Mouse (Mus musculus): Measurements from ENCODE around the gene Cst6. TPM values are rescaled to one million over a fixed set of nuclear protein-coding genes. Genes with fewer than 3 reads are reported as not detected.

Cst6 gene
- polyA plus RNA-seq, 1 experiment from 2014 or later: 6.3 TPM

DNA sequence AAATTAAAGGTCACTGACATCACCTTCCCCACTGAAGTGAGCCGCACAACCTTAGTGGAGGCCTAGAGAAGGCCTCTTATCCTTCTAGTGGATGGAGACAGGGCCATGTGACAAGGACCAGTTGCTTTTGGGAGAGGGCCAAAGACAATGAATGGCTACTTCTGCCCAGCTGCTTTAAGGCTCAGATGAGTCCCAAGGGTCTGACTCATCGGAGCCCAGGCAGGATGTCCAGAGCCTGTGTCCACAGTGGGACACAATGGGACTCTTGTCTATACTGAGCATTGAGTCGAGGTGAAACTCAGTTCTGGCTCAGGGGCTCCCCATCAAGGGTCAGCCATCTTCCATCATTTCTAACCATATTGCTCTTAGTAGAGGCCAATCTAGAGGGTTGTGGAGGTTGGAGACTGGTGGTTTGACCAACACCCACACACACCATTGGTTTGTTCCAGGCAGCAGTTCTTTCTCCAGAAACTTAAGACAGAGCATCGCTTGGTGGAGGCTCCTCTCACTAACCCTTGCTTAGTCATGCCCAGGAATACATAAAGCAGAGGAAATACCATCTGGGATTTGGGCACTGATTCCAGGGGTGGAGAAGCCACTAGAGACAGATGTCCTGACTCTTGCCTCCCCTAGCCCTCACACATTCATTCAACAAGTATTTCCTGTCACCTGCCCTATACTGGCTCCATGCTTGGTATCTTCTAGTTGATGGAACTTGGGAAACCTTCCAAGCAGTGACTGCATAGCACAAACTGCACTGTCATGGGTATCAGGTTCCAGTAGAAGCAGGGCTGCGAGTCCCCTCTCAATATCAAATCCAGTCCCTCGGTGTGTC, 3.9 kb downstream of the Cst6 start:
- Histone ChIP-seq H3K27me3 (peaks cover 9% of the 10 kb centered on the region; the same call in 1 of the 2 replicates), H3K9ac (no peak overlapping the region), H3K4me2 (no peak overlapping the region), H3K4me3 (no peak overlapping the region), H3K27ac (no peak overlapping the region), H3K36me3 (no peaks in the 10 kb centered on the region), H3K9me3 (no peaks in the 10 kb centered on the region), H3K4me1 (replicated peaks) (peaks cover 6% of the 10 kb centered on the region)
- 80% methylated on average over 6 of the region's 6 CpGs for WGBS
- no peak for ATAC-seq (ENCODE audit: low FRiP score)

DNA sequence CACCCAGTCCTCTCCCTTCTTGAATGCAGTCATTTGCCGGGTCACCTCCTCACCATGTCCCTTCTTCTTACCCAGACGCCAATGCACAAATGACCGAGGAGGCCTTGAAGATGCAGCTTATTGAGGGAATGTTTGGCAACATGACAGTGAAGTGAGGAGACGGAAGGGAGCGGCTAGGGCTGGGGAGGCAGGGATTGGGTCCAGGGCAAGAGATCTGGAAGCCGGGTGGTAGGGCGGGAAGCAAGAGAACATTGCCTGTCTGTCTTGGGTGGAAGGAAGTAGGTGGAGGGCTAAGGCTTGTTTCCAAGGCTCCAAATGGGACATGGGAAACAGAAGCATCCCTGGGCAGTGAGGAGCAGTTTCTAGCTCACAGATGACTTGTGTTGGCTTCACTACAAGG, 8.0 kb downstream of the Cst6 start:
- no peak overlapping the region for H3K4me3 ChIP-seq
- WGBS: 94% methylated on average over 7 of the region's 7 CpGs
- H3K36me3 ChIP-seq: no peaks in the 10 kb centered on the region
- H3K9ac ChIP-seq: no peak overlapping the region
- no peak for ATAC-seq (ENCODE audit: low FRiP score)
- H3K9me3 ChIP-seq: no peaks in the 10 kb centered on the region
- H3K27me3 ChIP-seq: 0 out of 2 replicates have a peak, but pooled peaks cover 3% of the 10 kb centered on the region
- H3K27ac ChIP-seq: no peak overlapping the region
- H3K4me2 ChIP-seq: no peak overlapping the region
- H3K4me1 ChIP-seq (replicated peaks): no peaks in the 10 kb centered on the region

DNA sequence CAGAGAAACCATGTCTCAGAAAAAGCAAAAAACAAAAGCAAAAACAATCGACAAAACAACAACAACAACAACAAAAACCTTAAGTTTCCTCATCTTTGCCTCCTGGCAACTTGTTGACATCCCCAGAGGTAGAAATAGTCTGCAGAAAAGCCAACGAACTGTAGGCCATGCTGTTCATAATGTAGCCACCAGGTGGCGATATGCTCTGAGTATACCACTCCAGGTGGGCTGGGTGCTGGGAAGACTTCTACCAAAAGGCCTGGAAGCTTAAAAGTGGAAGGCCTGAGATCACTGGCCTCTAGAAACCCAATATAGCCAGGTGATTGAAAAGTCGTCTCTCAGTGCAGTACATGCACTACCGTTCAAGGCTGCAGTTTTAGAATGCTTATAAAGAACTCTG, 11.4 kb downstream of the Cst6 start:
- WGBS: 20% methylated on average over 5 of the region's 5 CpGs
- H3K4me3 ChIP-seq: no peak overlapping the region
- no peak for ATAC-seq (ENCODE audit: low FRiP score)
- H3K4me2 ChIP-seq: no peak overlapping the region
- no peaks in the 10 kb centered on the region for H3K36me3 ChIP-seq
- no peak overlapping the region for H3K9ac ChIP-seq
- H3K27ac ChIP-seq: no peak overlapping the region
- 0 out of 2 replicates have a peak, but pooled peaks cover 3% of the 10 kb centered on the region for H3K27me3 ChIP-seq
- no peaks in the 10 kb centered on the region for H3K4me1 ChIP-seq (replicated peaks)
- no peaks in the 10 kb centered on the region for H3K9me3 ChIP-seq

DNA sequence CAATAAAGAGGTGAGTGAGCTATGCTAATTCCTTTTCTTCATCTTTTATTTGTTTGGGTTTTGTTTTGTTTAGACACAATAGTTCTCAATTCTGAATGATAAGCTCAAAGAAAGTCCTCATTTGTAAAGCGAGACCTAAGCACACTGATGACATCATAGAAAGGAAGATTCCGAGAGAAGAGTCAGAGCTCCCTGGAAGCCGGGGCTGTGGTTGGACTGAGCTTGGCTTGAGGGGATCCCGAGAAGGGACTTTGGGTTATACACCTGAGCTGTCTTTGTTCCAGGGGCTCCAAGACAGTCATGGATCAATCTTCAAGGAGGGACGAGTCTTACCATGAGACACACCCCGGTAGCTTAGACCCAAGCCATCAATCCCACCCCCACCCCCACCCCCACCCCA, 13.9 kb downstream of the Cst6 start, which contains the start of gene Catsper1:
Catsper1 (plus strand) TSS at position 301 of the 400 bp plus-strand sequence.
- Histone ChIP-seq H3K4me1 (replicated peaks) (no peaks in the 10 kb centered on the region), H3K4me3 (no peak within 1 kb of the TSS), H3K27ac (no peak within 1 kb of the TSS), H3K36me3 (no peaks in the 10 kb centered on the region), H3K4me2 (no peak within 1 kb of the TSS), H3K9me3 (no peaks in the 10 kb centered on the region), H3K27me3 (no peaks in the 10 kb centered on the region), H3K9ac (no peak within 1 kb of the TSS)
- 93% methylated on average over 6 of the region's 6 CpGs for WGBS
- no peak for ATAC-seq (ENCODE audit: low FRiP score)

GRCm38 (mm10) chr19:5334741-5335140, 14.6 kb downstream of the Cst6 start:
- Histone ChIP-seq H3K27ac (no peak overlapping the region), H3K9me3 (no peaks in the 10 kb centered on the region), H3K27me3 (no peaks in the 10 kb centered on the region), H3K9ac (no peak overlapping the region), H3K4me1 (replicated peaks) (no peaks in the 10 kb centered on the region), H3K4me3 (no peak overlapping the region), H3K4me2 (no peak overlapping the region), H3K36me3 (no peaks in the 10 kb centered on the region)
- no peak for ATAC-seq (ENCODE audit: low FRiP score)
- 82% methylated on average over 5 of the region's 5 CpGs for WGBS

- H3K4me2 ChIP-seq: no peak overlapping the region
- no peaks in the 10 kb centered on the region for H3K36me3 ChIP-seq
- no peak overlapping the region for H3K9ac ChIP-seq
- no peak overlapping the region for H3K27ac ChIP-seq
- no peaks in the 10 kb centered on the region for H3K9me3 ChIP-seq
- H3K4me1 ChIP-seq (replicated peaks): no peaks in the 10 kb centered on the region
- H3K4me3 ChIP-seq: no peak overlapping the region
- ATAC-seq (ENCODE audit: low FRiP score): no peak
- H3K27me3 ChIP-seq: no peaks in the 10 kb centered on the region
- 74% methylated on average over 19 of the region's 19 CpGs for WGBS
Measured at GRCm38 (mm10) chr19:5327970-5328369, 21.4 kb downstream of the Cst6 start.

DNA sequence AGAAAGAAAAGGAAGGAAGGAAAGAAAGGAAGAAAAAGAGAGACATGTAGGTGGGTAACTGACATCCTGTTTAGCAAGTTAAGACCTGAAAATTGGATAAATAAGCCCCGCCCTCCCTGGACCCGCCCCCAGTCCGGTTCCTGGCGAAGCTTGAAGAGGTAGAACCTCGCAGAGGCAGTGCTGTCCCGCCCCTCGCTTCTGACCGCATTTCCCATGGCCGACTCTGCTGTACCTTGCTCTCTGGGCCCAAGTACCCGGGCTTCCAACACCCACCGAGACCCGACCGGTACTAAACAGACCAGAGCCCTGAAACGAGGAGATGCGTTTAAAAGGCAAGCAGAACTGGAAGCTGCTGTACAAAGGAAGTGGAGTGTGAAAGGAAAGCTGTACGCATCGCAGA, 25.6 kb downstream of the Cst6 start:
- WGBS: 55% methylated on average over 17 of the region's 17 CpGs
- Histone ChIP-seq H3K27ac (no peak overlapping the region), H3K9ac (no peak overlapping the region), H3K36me3 (no peaks in the 10 kb centered on the region), H3K4me1 (replicated peaks) (no peaks in the 10 kb centered on the region), H3K27me3 (no peaks in the 10 kb centered on the region), H3K4me3 (no peak overlapping the region), H3K4me2 (no peak overlapping the region), H3K9me3 (no peaks in the 10 kb centered on the region)
- ATAC-seq (ENCODE audit: low FRiP score): no peak

DNA sequence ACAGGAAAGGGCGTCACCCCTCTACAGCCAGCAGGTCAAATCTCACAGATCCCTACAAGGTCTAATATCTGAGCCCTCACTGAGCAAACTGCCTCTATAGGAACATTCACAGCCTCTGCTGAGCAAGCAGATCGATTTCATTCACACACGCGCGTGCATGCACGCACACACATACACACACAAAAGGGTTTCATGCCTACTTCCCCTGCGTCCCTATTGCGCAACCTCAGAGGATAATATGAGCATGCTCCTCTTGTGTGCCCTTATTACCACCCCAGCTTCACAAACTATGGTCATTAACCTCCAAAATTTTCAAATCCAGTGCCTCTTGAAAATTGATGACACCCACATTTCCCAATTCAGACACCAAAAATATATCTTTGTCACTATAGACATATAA, 36.2 kb downstream of the Cst6 start:
- no peak overlapping the region for H3K27ac ChIP-seq
- WGBS: 89% methylated on average over 8 of the region's 8 CpGs
- no peak overlapping the region for H3K9ac ChIP-seq
- ATAC-seq (ENCODE audit: low FRiP score): no peak
- 0 out of 2 replicates have a peak, but pooled peaks cover 3% of the 10 kb centered on the region for H3K36me3 ChIP-seq
- H3K4me2 ChIP-seq: no peak overlapping the region
- H3K4me3 ChIP-seq: no peak overlapping the region
- no peaks in the 10 kb centered on the region for H3K4me1 ChIP-seq (replicated peaks)
- H3K27me3 ChIP-seq: no peaks in the 10 kb centered on the region
- H3K9me3 ChIP-seq: peaks cover 9% of the 10 kb centered on the region; the same call in 1 of the 2 replicates

- H3K9me3 ChIP-seq: no peaks in the 10 kb centered on the region; the same call in 1 of the 2 replicates
- H3K27me3 ChIP-seq: peaks cover 12% of the 10 kb centered on the region; the same call in 1 of the 2 replicates
- no peak overlapping the region for H3K4me3 ChIP-seq
- H3K36me3 ChIP-seq: peaks cover 43% of the 10 kb centered on the region
- no peak overlapping the region for H3K4me2 ChIP-seq
- 85% methylated on average over 7 of the region's 7 CpGs for WGBS
- H3K4me1 ChIP-seq (replicated peaks): no peaks in the 10 kb centered on the region
- no peak overlapping the region for H3K9ac ChIP-seq
- no peak overlapping the region for H3K27ac ChIP-seq
- ATAC-seq (ENCODE audit: low FRiP score): no peak
Measured at GRCm38 (mm10) chr19:5309025-5309424, 40.3 kb downstream of the Cst6 start.

DNA sequence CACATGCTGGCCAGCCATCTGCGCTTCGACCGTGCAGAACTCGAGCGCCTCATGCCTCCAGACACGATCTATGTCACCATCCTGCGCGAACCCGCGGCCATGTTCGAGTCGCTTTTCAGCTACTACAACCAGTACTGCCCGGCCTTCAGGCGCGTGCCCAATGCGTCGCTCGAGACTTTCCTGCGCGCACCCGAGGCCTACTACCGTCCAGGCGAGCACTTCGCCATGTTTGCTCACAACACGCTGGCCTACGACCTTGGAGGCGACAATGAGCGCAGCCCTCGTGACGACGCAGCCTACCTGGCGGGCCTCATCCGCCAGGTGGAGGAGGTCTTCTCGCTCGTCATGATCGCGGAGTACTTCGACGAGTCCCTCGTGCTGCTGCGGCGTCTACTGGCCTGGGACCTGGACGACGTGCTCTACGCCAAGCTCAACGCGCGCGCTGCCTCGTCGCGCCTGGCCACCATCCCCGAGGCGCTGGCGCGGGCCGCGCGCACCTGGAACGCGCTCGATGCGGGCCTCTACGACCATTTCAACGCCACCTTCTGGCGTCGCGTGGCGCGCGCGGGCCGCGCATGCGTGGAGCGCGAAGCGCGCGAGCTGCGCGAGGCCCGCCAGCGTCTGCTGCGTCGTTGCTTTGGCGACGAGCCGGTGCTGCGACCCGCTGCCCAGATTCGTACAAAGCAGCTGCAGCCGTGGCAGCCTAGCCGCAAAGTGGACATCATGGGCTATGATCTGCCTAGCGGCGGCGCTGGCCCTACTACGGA, 42.2 kb downstream of the Cst6 start:
- H3K4me3 ChIP-seq: peak overlapping the region; percentile 14
- no peak overlapping the region for H3K27ac ChIP-seq
- H3K9me3 ChIP-seq: no peaks in the 10 kb centered on the region; the same call in 1 of the 2 replicates
- H3K9ac ChIP-seq: no peak overlapping the region
- H3K4me1 ChIP-seq (replicated peaks): no peaks in the 10 kb centered on the region
- peak overlapping the region; percentile 37 for H3K4me2 ChIP-seq
- ATAC-seq (ENCODE audit: low FRiP score): 0 out of 2 replicates have a peak, but pooled peaks have one; percentile 36
- peaks cover 60% of the 10 kb centered on the region for H3K36me3 ChIP-seq
- H3K27me3 ChIP-seq: peaks cover 12% of the 10 kb centered on the region; the same call in 1 of the 2 replicates
- 45% methylated on average over 98 of the region's 98 CpGs for WGBS

DNA sequence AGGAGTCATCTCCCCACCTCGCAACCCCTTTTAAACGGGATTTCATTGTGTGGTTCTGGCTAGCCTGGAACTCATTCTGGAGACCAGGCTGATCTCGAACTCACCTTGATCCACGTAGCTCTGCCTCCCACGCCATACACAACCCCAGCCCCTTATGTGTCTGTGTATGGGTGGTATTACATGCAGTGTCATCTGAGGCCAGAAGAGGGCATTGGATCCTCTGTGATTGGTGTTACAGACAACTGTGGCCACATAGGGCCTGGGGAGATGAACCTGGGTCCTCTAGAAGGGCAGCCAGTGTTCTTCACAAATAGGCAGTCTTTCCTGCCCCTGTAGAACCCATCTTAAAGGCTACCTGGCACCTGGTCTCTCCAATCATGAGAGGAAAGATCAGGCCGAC, 43.1 kb downstream of the Cst6 start:
- no peak overlapping the region for H3K4me3 ChIP-seq
- H3K27ac ChIP-seq: no peak overlapping the region
- no peak overlapping the region for H3K9ac ChIP-seq
- H3K4me2 ChIP-seq: no peak overlapping the region
- no peaks in the 10 kb centered on the region; the same call in 1 of the 2 replicates for H3K9me3 ChIP-seq
- H3K27me3 ChIP-seq: peaks cover 12% of the 10 kb centered on the region; the same call in 1 of the 2 replicates
- WGBS: 87% methylated on average over 6 of the region's 6 CpGs
- peaks cover 61% of the 10 kb centered on the region for H3K36me3 ChIP-seq
- no peaks in the 10 kb centered on the region for H3K4me1 ChIP-seq (replicated peaks)
- ATAC-seq (ENCODE audit: low FRiP score): no peak

DNA sequence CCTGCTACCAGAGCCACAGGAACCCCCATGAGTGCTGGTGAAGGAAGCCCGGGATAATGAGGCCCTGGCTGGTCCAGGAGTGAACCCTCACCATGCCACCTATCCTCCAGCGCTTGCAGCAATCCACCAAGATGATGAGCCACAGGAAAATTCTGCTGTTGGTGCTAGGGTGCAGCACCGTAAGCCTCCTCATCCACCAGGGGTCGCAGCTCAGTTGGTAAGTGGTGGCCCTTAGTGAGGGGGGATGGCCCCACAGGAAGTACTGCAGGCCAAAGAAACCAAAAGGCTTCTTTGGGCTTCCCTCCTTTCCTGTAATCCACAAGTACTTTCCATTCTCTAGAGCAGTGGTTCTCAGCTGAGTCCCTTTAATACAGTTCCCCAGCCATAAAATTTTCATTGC, 46.9 kb downstream of the Cst6 start:
- WGBS: 13% methylated on average over 4 of the region's 4 CpGs
- ATAC-seq (ENCODE audit: low FRiP score): no peak
- Histone ChIP-seq H3K9ac (0 out of 2 replicates have a peak overlapping the region, but pooled peaks have one; percentile 19), H3K27me3 (peaks cover 9% of the 10 kb centered on the region; the same call in 1 of the 2 replicates), H3K36me3 (peaks cover 50% of the 10 kb centered on the region), H3K4me2 (no peak overlapping the region), H3K27ac (no peak overlapping the region), H3K9me3 (no peaks in the 10 kb centered on the region), H3K4me1 (replicated peaks) (peaks cover 34% of the 10 kb centered on the region), H3K4me3 (no peak overlapping the region)

Measured in hindbrain, embryonic 13.5 days (tissue).